Mouse (Mus musculus) liver, embryonic 15.5 days (tissue): ENCODE measurements around the gene 4930544D05Rik. TPM values are rescaled to one million over a fixed set of nuclear protein-coding genes. Genes with fewer than 3 reads are reported as not detected.
A peak's percentile ranks its signal among the peaks of the same experiment; 100 is the strongest.
"Not testable (repeated sequence)": the region's sequence is repeated elsewhere in the genome, so short reads cannot be mapped to it uniquely, and the experiment has no call there.

Experiments used
- ATAC-seq: fragments of 200-750 bp; cut with Nextera tagmentation; 2 replicates; pipeline ENCODE4 v1.8.0; 2017; ENCODE audit warnings: moderate number of reproducible peaks, mild to moderate bottlenecking, moderate library complexity; ENCODE audit not compliant: insufficient read depth
- H3K27ac ChIP-seq: fragments of 300-500 bp; sonication (generic); replicated peaks from 2 replicates; pipeline ENCODE4 v1.5.1; 2015; ENCODE audit warnings: mild to moderate bottlenecking, inconsistent platforms
- H3K27me3 ChIP-seq: fragments of 300-500 bp; sonication (generic); 2 replicates; pipeline ENCODE4 v1.6.1; 2015; ENCODE audit warnings: mild to moderate bottlenecking, inconsistent platforms
- H3K36me3 ChIP-seq: fragments of 300-500 bp; sonication (generic); replicated peaks from 2 replicates; pipeline ENCODE4 v1.6.1; 2015; ENCODE audit warnings: moderate library complexity, mild to moderate bottlenecking, inconsistent platforms
- H3K4me1 ChIP-seq: fragments of 300-500 bp; sonication (generic); replicated peaks from 2 replicates; pipeline ENCODE4 v1.6.1; 2015; ENCODE audit warnings: inconsistent platforms
- H3K4me2 ChIP-seq: fragments of 300-500 bp; sonication (generic); 2 replicates; pipeline ENCODE4 v1.6.1; 2015; ENCODE audit warnings: moderate library complexity, mild to moderate bottlenecking, inconsistent platforms
- H3K4me3 ChIP-seq: fragments of 300-500 bp; sonication (generic); replicated peaks from 2 replicates; pipeline ENCODE4 v1.5.1; 2015; ENCODE audit warnings: mild to moderate bottlenecking, inconsistent platforms
- H3K9ac ChIP-seq: fragments of 300-500 bp; sonication (generic); 2 replicates; pipeline ENCODE4 v1.6.1; 2015; ENCODE audit warnings: moderate library complexity, mild to moderate bottlenecking, inconsistent platforms
- H3K9me3 ChIP-seq: fragments of 300-500 bp; sonication (generic); replicated peaks from 2 replicates; pipeline ENCODE4 v1.6.1; 2016; ENCODE audit warnings: inconsistent platforms
- WGBS: fragments of 180-500 bp; shearing (Covaris S2); methylation state at CpG from one replicate; pipeline ENCODE4 v1.1.7; 2015; ENCODE audit warnings: mixed read lengths; ENCODE audit not compliant: insufficient replicate concordance; 5-methylcytosine and 5-hydroxymethylcytosine counted together
- polyA plus RNA-seq: library from polyadenylated mRNA; unstranded; fragments of >200 nt; fragmentation: Nextera tagmentation; extraction: Ambion mirVana; gene quantifications from 2 replicates; pipeline ENCODE4 v1.2.1, GENCODE M21; 2015

The 4930544D05Rik gene
- not detected in 2 replicates for polyA plus RNA-seq

GRCm38 (mm10) chr11:70615516-70616093 lies at the start of gene 4930544D05Rik:
TSS of gene 4930544D05Rik (plus strand) at chr11:70615848.
- H3K36me3 ChIP-seq, result peaks cover 23% of the 10 kb centered on the region; the same call in 1 of the 2 replicates
- no peaks in the 10 kb centered on the region for H3K9me3 ChIP-seq
- ATAC-seq, result no peak
- peak within 1 kb of the TSS; percentile 88 for H3K4me2 ChIP-seq
- peak within 1 kb of the TSS; percentile 54 for H3K4me3 ChIP-seq
- peaks cover 16% of the 10 kb centered on the region for H3K4me1 ChIP-seq
- 17% methylated on average over 21 of the region's 21 CpGs for WGBS
- peak within 1 kb of the TSS; percentile 37; the same call in 1 of the 2 replicates for H3K9ac ChIP-seq
- no peak within 1 kb of the TSS for H3K27ac ChIP-seq
- H3K27me3 ChIP-seq, result 0 out of 2 replicates have a peak, but pooled peaks cover 7% of the 10 kb centered on the region

GRCm38 (mm10) chr11:70566586-70566985 lies 49.1 kb upstream of the 4930544D05Rik start:
- Histone ChIP-seq H3K9me3 (no peaks in the 10 kb centered on the region), H3K27me3 (no peaks in the 10 kb centered on the region), H3K9ac (no peak overlapping the region), H3K4me1 (peaks cover 78% of the 10 kb centered on the region), H3K27ac (no peak overlapping the region), H3K4me3 (no peak overlapping the region), H3K36me3 (0 out of 2 replicates have a peak, but pooled peaks cover 6% of the 10 kb centered on the region), H3K4me2 (no peak overlapping the region)
- WGBS, result 76% methylated on average over 7 of the region's 7 CpGs
- ATAC-seq, result no peak

GRCm38 (mm10) chr11:70570614-70571013 lies 45.0 kb upstream of the 4930544D05Rik start:
- H3K36me3 ChIP-seq, H3K4me3 ChIP-seq, H3K9me3 ChIP-seq, H3K4me2 ChIP-seq, H3K27me3 ChIP-seq, H3K27ac ChIP-seq, H3K9ac ChIP-seq: not testable (repeated sequence)
- peak; percentile 63 for ATAC-seq
- H3K4me1 ChIP-seq, result peaks cover 57% of the 10 kb centered on the region
- 23% methylated on average over 1 of the region's 1 CpGs for WGBS

GRCm38 (mm10) chr11:70571641-70572040 lies 44.0 kb upstream of the 4930544D05Rik start:
- Histone ChIP-seq H3K4me2 (no peak overlapping the region), H3K36me3 (0 out of 2 replicates have a peak, but pooled peaks cover 4% of the 10 kb centered on the region), H3K9me3 (no peaks in the 10 kb centered on the region), H3K4me1 (peaks cover 54% of the 10 kb centered on the region), H3K27ac (no peak overlapping the region), H3K27me3 (no peaks in the 10 kb centered on the region), H3K4me3 (no peak overlapping the region), H3K9ac (no peak overlapping the region)
- 82% methylated on average over 1 of the region's 1 CpGs for WGBS
- no peak for ATAC-seq

GRCm38 (mm10) chr11:70572348-70572902 lies 43.2 kb upstream of the 4930544D05Rik start:
- H3K36me3 ChIP-seq, result no peaks in the 10 kb centered on the region
- H3K4me3 ChIP-seq, result no peak overlapping the region
- no peak for ATAC-seq
- peaks cover 57% of the 10 kb centered on the region for H3K4me1 ChIP-seq
- 35% methylated on average over 5 of the region's 5 CpGs for WGBS
- H3K9ac ChIP-seq, result no peak overlapping the region
- H3K4me2 ChIP-seq, result peak overlapping the region; percentile 25
- H3K9me3 ChIP-seq, result no peaks in the 10 kb centered on the region
- no peaks in the 10 kb centered on the region for H3K27me3 ChIP-seq
- H3K27ac ChIP-seq, result peak overlapping the region; percentile 25; the same call in 1 of the 2 replicates

GRCm38 (mm10) chr11:70573872-70574271 lies 41.8 kb upstream of the 4930544D05Rik start:
- H3K4me3 ChIP-seq, result no peak overlapping the region
- no peaks in the 10 kb centered on the region for H3K27me3 ChIP-seq
- no peaks in the 10 kb centered on the region for H3K9me3 ChIP-seq
- no peaks in the 10 kb centered on the region for H3K36me3 ChIP-seq
- no peak overlapping the region for H3K27ac ChIP-seq
- H3K4me2 ChIP-seq, result no peak overlapping the region
- H3K9ac ChIP-seq, result no peak overlapping the region
- H3K4me1 ChIP-seq, result peaks cover 56% of the 10 kb centered on the region
- no peak for ATAC-seq
- WGBS, result 71% methylated on average over 6 of the region's 6 CpGs

GRCm38 (mm10) chr11:70577201-70577600 lies 38.4 kb upstream of the 4930544D05Rik start:
- H3K27me3 ChIP-seq, result no peaks in the 10 kb centered on the region
- 64% methylated on average over 3 of the region's 3 CpGs for WGBS

GRCm38 (mm10) chr11:70578962-70579361 lies 36.7 kb upstream of the 4930544D05Rik start:
- H3K4me1 ChIP-seq, result peaks cover 51% of the 10 kb centered on the region
- H3K36me3 ChIP-seq, result no peaks in the 10 kb centered on the region
- H3K27ac ChIP-seq, result no peak overlapping the region
- H3K4me3 ChIP-seq, result no peak overlapping the region
- no peaks in the 10 kb centered on the region for H3K9me3 ChIP-seq
- no peak overlapping the region for H3K9ac ChIP-seq
- H3K27me3 ChIP-seq, result no peaks in the 10 kb centered on the region
- H3K4me2 ChIP-seq, result no peak overlapping the region
- 69% methylated on average over 6 of the region's 6 CpGs for WGBS
- no peak for ATAC-seq

More at GRCm38 (mm10) chr11:70577201-70577600, 38.4 kb upstream of the 4930544D05Rik start:
- Histone ChIP-seq H3K4me3 (no peak overlapping the region), H3K9me3 (no peaks in the 10 kb centered on the region), H3K27ac (no peak overlapping the region), H3K4me1 (peaks cover 47% of the 10 kb centered on the region), H3K9ac (no peak overlapping the region), H3K4me2 (no peak overlapping the region), H3K36me3 (no peaks in the 10 kb centered on the region)
- ATAC-seq, result no peak

- H3K9me3 ChIP-seq, result no peaks in the 10 kb centered on the region
- no peak overlapping the region for H3K9ac ChIP-seq
- H3K36me3 ChIP-seq, result no peaks in the 10 kb centered on the region
- H3K4me3 ChIP-seq, result no peak overlapping the region
- no peak for ATAC-seq
- peaks cover 54% of the 10 kb centered on the region for H3K4me1 ChIP-seq
- no peak overlapping the region for H3K27ac ChIP-seq
- H3K27me3 ChIP-seq, result no peaks in the 10 kb centered on the region
- no peak overlapping the region for H3K4me2 ChIP-seq
- 55% methylated on average over 9 of the region's 9 CpGs for WGBS
Measured at GRCm38 (mm10) chr11:70579710-70580357, 35.8 kb upstream of the 4930544D05Rik start.

- H3K36me3 ChIP-seq, result no peaks in the 10 kb centered on the region
- no peak overlapping the region for H3K9ac ChIP-seq
- no peaks in the 10 kb centered on the region for H3K9me3 ChIP-seq
- H3K27ac ChIP-seq, result no peak overlapping the region
- H3K4me3 ChIP-seq, result no peak overlapping the region
- no peaks in the 10 kb centered on the region for H3K27me3 ChIP-seq
- WGBS, result 39% methylated on average over 5 of the region's 5 CpGs
- no peak overlapping the region for H3K4me2 ChIP-seq
- no peak for ATAC-seq
- H3K4me1 ChIP-seq, result peaks cover 56% of the 10 kb centered on the region
Measured at GRCm38 (mm10) chr11:70580358-70580720, 35.3 kb upstream of the 4930544D05Rik start.

- H3K9ac ChIP-seq, result no peak overlapping the region
- H3K27ac ChIP-seq, result no peak overlapping the region
- H3K4me2 ChIP-seq, result no peak overlapping the region
- WGBS, result 47% methylated on average over 3 of the region's 3 CpGs
- no peaks in the 10 kb centered on the region for H3K27me3 ChIP-seq
- H3K4me1 ChIP-seq, result peaks cover 60% of the 10 kb centered on the region
- H3K36me3 ChIP-seq, result no peaks in the 10 kb centered on the region
- H3K4me3 ChIP-seq, result no peak overlapping the region
- no peak for ATAC-seq
- no peaks in the 10 kb centered on the region for H3K9me3 ChIP-seq
Measured at GRCm38 (mm10) chr11:70580921-70581320, 34.7 kb upstream of the 4930544D05Rik start.
